Mouse (Mus musculus) stomach, postnatal 0 days (tissue): ENCODE results near the gene Adgra3. TPM values are rescaled to one million over a fixed set of nuclear protein-coding genes. Genes with fewer than 3 reads are reported as not detected.
A peak's percentile ranks its signal among the peaks of the same experiment; 100 is the strongest.

Source experiments
- ATAC-seq: fragments of 200-750 bp; cut with Nextera tagmentation; 2 replicates; pipeline ENCODE4 v1.8.0; 2017; ENCODE audit not compliant: low FRiP score, low TSS enrichment
- DNase-seq: peaks from one replicate; pipeline ENCODE4 v3.0.0-alpha.2; 2016; ENCODE audit warnings: low spot score
- H3K27ac ChIP-seq: fragments of 300-500 bp; sonication (generic); replicated peaks from 2 replicates; pipeline ENCODE4 v1.5.1; 2014; ENCODE audit warnings: mild to moderate bottlenecking, control low read depth
- H3K27me3 ChIP-seq: fragments of 300-500 bp; sonication (generic); 2 replicates; pipeline ENCODE4 v1.6.1; 2014; ENCODE audit warnings: low read length; ENCODE audit not compliant: control insufficient read depth, insufficient read depth
- H3K36me3 ChIP-seq: fragments of 300-500 bp; sonication (generic); 2 replicates; pipeline ENCODE4 v1.6.1; 2014; ENCODE audit warnings: low read length, mixed read lengths; ENCODE audit not compliant: control insufficient read depth, insufficient read depth
- H3K4me1 ChIP-seq: fragments of 300-500 bp; sonication (generic); replicated peaks from 2 replicates; pipeline ENCODE4 v1.6.1; 2014; ENCODE audit warnings: antibody characterized with exemption; ENCODE audit not compliant: control insufficient read depth, insufficient read depth
- H3K4me2 ChIP-seq: fragments of 300-500 bp; sonication (generic); replicated peaks from 2 replicates; pipeline ENCODE4 v1.6.1; 2014; ENCODE audit warnings: low read depth, mild to moderate bottlenecking, control low read depth, moderate library complexity
- H3K4me3 ChIP-seq: fragments of 300-500 bp; sonication (generic); 2 replicates; pipeline ENCODE4 v1.5.1; 2014; ENCODE audit warnings: low read depth, low read length, control low read depth
- H3K9ac ChIP-seq: fragments of 300-500 bp; sonication (generic); 2 replicates; pipeline ENCODE4 v1.6.1; 2014; ENCODE audit warnings: mild to moderate bottlenecking, low read length, control low read depth, mixed read lengths
- H3K9me3 ChIP-seq: fragments of 300-500 bp; sonication (generic); 2 replicates; pipeline ENCODE4 v1.6.1; 2016; ENCODE audit warnings: low read length; ENCODE audit not compliant: control insufficient read depth
- CTCF ChIP-seq: IDR thresholded peaks from 2 replicates; pipeline ENCODE4 v1.5.1; 2016; ENCODE audit warnings: antibody characterized with exemption, low read depth, mild to moderate bottlenecking, moderate library complexity
- EP300 ChIP-seq: optimal IDR thresholded peaks from 2 replicates; pipeline ENCODE3; 2016; ENCODE audit warnings: antibody characterized with exemption
- WGBS: fragments of 180-500 bp; shearing (Covaris S2); extraction: QIAGEN DNeasy Blood & Tissue Kit; methylation state at CpG from one replicate; pipeline ENCODE4 v1.1.7; 2014; 5-methylcytosine and 5-hydroxymethylcytosine counted together
- polyA plus RNA-seq: library from polyadenylated mRNA; unstranded; fragments of >200 nt; fragmentation: Nextera tagmentation; extraction: Ambion mirVana; gene quantifications from 2 replicates; pipeline ENCODE4 v1.2.1, GENCODE M21; 2015

The Adgra3 gene
- polyA plus RNA-seq, 1 experiment from 2014 or later: 7.1 TPM

DNA sequence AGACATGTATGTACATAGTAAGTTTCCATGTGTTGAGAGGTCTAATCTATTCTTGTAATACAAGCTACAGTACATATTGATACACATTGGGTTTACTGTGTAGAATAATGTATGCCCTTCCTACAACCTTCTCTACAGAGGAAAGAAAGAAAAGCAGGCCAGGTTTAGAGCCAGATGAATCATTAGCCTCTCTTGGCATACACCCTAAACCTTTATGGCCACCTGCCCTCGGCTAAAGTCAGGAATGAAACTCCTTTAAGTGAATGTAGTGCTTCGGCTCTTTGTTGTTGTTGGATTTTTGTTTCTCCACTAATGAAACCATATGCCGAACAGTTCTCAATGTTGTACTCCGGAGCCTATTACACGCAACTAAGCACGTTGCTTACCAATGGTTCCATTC lies 27.5 kb downstream of the Adgra3 start:
- no peaks in the 10 kb centered on the region for H3K9me3 ChIP-seq
- TF ChIP-seq CTCF: no peak
- H3K27ac ChIP-seq: no peak overlapping the region
- DNase-seq (no peak), ATAC-seq (peak; percentile 80)
- H3K36me3 ChIP-seq: no peaks in the 10 kb centered on the region
- no peak overlapping the region for H3K9ac ChIP-seq
- H3K4me1 ChIP-seq: no peaks in the 10 kb centered on the region; the same call in 1 of the 2 replicates
- H3K27me3 ChIP-seq: no peaks in the 10 kb centered on the region
- H3K4me3 ChIP-seq: no peak overlapping the region
- WGBS: 82% methylated on average over 6 of the region's 6 CpGs
- no peak overlapping the region for H3K4me2 ChIP-seq

DNA sequence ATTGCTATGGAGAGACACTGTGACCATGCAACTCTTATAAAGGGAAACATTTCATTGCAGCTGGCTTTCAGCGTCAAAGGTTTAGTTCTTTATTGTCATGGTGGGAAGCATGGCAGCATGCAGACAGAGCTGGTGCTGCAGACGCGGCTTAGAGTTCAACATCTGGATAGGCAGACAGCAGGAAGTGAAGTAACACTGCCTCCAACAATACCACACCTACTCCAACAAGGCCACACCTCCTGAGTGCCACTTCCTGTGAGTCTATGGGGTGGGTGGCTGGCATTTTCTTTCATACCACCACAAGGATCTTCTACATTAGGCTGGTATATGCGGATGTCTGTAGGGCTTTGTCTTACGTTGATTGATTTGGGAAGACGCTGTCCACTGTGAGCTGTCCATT lies 29.1 kb downstream of the Adgra3 start:
- H3K9me3 ChIP-seq: no peaks in the 10 kb centered on the region
- H3K4me1 ChIP-seq: no peaks in the 10 kb centered on the region; the same call in 1 of the 2 replicates
- WGBS: 93% methylated on average over 6 of the region's 6 CpGs
- H3K4me3 ChIP-seq: no peak overlapping the region
- no peak for DNase-seq
- no peaks in the 10 kb centered on the region for H3K27me3 ChIP-seq
- TF ChIP-seq CTCF (no peak), EP300 (no peak)
- ATAC-seq: no peak
- no peak overlapping the region for H3K4me2 ChIP-seq
- no peak overlapping the region for H3K9ac ChIP-seq
- H3K27ac ChIP-seq: no peak overlapping the region
- H3K36me3 ChIP-seq: no peaks in the 10 kb centered on the region

GRCm38 (mm10) chr5:50027561-50027960 lies 31.2 kb downstream of the Adgra3 start:
- H3K36me3 ChIP-seq: peaks cover 3% of the 10 kb centered on the region; the same call in 1 of the 2 replicates
- no peaks in the 10 kb centered on the region for H3K9me3 ChIP-seq
- H3K27ac ChIP-seq: peak overlapping the region; percentile 65
- TF ChIP-seq EP300 (no peak), CTCF (no peak)
- no peak overlapping the region for H3K4me3 ChIP-seq
- DNase-seq (no peak), ATAC-seq (no peak)
- WGBS: 36% methylated on average over 5 of the region's 5 CpGs
- 0 out of 2 replicates have a peak overlapping the region, but pooled peaks have one; percentile 13 for H3K9ac ChIP-seq
- no peaks in the 10 kb centered on the region for H3K27me3 ChIP-seq
- H3K4me2 ChIP-seq: no peak overlapping the region
- H3K4me1 ChIP-seq: no peaks in the 10 kb centered on the region; the same call in 1 of the 2 replicates

DNA sequence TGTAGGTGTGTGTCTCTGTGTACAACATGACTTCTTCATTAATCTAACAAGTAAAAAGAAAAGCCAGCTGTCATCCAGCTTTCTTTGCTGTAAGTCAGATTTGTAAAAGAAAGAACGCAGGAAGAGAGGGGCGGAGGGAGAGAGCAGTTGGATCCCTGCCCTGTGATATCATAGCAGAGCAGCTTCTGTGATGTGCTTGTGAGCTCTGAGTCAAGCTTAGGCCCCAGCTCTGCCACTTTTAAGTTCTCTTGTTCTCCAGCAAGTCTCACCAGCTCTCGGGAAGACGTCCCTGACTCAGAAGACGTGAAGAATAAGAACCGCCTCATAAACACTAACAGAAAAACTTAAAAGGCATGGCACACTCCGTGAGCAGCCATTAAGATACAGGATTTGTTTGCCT lies 31.8 kb downstream of the Adgra3 start:
- DNase-seq (no peak), ATAC-seq (no peak)
- Histone ChIP-seq H3K27me3 (no peaks in the 10 kb centered on the region), H3K4me2 (no peak overlapping the region; the same call in 1 of the 2 replicates), H3K36me3 (peaks cover 3% of the 10 kb centered on the region; the same call in 1 of the 2 replicates), H3K4me3 (no peak overlapping the region), H3K4me1 (no peaks in the 10 kb centered on the region; the same call in 1 of the 2 replicates), H3K9me3 (no peaks in the 10 kb centered on the region), H3K27ac (peak overlapping the region; percentile 65), H3K9ac (no peak overlapping the region)
- TF ChIP-seq EP300: no peak
- no peak for TF ChIP-seq CTCF
- 20% methylated on average over 7 of the region's 7 CpGs for WGBS

DNA sequence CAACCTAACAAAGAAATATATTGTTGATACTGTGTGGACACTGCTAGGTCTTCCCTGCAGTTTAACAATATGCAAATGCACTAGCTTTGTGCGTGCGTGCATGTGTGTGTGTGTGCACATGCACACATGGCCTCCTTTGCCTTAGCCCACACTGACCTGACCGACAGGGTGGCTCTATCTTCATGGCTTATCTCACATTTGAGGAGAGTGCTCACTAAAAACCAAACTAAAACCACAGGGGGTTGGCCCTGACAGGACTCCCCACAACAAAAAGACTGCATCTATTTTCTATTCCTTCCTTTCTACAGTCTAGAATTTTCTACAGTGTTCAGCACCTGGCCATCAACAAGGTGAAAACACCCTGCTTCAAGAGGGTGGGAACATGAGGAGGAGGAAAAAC lies 32.7 kb downstream of the Adgra3 start:
- H3K4me2 ChIP-seq: no peak overlapping the region
- TF ChIP-seq CTCF (no peak), EP300 (no peak)
- H3K27me3 ChIP-seq: no peaks in the 10 kb centered on the region
- ATAC-seq: no peak
- WGBS: 73% methylated on average over 3 of the region's 3 CpGs
- H3K4me3 ChIP-seq: no peak overlapping the region
- peaks cover 3% of the 10 kb centered on the region; the same call in 1 of the 2 replicates for H3K36me3 ChIP-seq
- H3K4me1 ChIP-seq: no peaks in the 10 kb centered on the region; the same call in 1 of the 2 replicates
- H3K9ac ChIP-seq: no peak overlapping the region
- no peak overlapping the region for H3K27ac ChIP-seq
- DNase-seq: no peak
- no peaks in the 10 kb centered on the region for H3K9me3 ChIP-seq

- Histone ChIP-seq H3K36me3 (peaks cover 3% of the 10 kb centered on the region; the same call in 1 of the 2 replicates), H3K27me3 (no peaks in the 10 kb centered on the region), H3K4me2 (no peak overlapping the region), H3K4me3 (no peak overlapping the region), H3K9ac (no peak overlapping the region), H3K27ac (no peak overlapping the region), H3K9me3 (no peaks in the 10 kb centered on the region), H3K4me1 (no peaks in the 10 kb centered on the region; the same call in 1 of the 2 replicates)
- TF ChIP-seq CTCF: no peak
- no peak for TF ChIP-seq EP300
- no peak for ATAC-seq
- DNase-seq: no peak
- 93% methylated on average over 6 of the region's 6 CpGs for WGBS
These were observed 34.7 kb downstream of the Adgra3 start for GRCm38 (mm10) chr5:50024097-50024496.
